Comparison of ENCODE assay signal across 7 mouse cellular contexts in the genomic region with DNA sequence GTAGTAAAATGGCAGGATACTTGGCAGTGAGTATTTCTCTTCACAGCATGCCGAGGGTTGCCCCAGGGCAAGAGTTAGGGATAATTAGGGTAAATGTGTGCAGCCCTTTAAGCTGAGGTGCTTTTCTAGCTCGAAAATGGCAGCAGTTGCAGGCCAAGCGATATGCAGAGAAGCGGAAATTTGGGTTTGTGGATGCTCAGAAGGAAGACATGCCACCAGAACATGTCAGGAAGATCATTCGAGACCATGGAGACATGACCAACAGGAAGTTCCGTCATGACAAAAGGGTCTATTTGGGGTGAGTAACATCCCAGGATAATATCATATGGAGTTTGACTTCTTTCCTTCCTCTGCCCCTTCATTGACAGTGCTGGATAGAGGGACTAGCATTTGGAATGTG. TPM values are rescaled to one million over a fixed set of nuclear protein-coding genes. Genes with fewer than 3 reads are reported as not detected.
A peak's percentile ranks its signal among the peaks of the same experiment; 100 is the strongest.
DNase-seq lines count a peak whose midpoint lies in the region; ATAC-seq and TF ChIP-seq lines count a peak whose summit lies in the region.

No protein-coding gene starts in this region.

- no peaks in the 10 kb centered on the region for H3K9me3 ChIP-seq in megakaryocyte, embryonic 14.5 days
- no peaks in the 10 kb centered on the region for H3K9me3 ChIP-seq in limb, embryonic 12.5 days
- H3K9me3 ChIP-seq in stomach, embryonic 15.5 days = no peaks in the 10 kb centered on the region

- TF ChIP-seq CTCF in embryonic fibroblast, embryonic 13.5 days (IDR thresholded peaks at IDR 0.05; ENCODE audit: borderline replicate concordance, insufficient read depth, low read length) = no peak

- no peak for DNase-seq in gastrocnemius, postnatal 10 days

- H3K36me3 ChIP-seq in megakaryocyte, embryonic 14.5 days (replicated peaks; ENCODE audit: low read length) = peaks cover 45% of the 10 kb centered on the region
- peaks cover 36% of the 10 kb centered on the region for H3K36me3 ChIP-seq in limb, embryonic 12.5 days
- H3K36me3 ChIP-seq in stomach, embryonic 15.5 days = peaks cover 28% of the 10 kb centered on the region

- 40% methylated on average over 6 of the region's 6 CpGs for WGBS in limb, embryonic 12.5 days
- 36% methylated on average over 6 of the region's 6 CpGs for WGBS in stomach, embryonic 15.5 days

- H3K27ac ChIP-seq in embryonic fibroblast, embryonic 13.5 days (ENCODE audit: insufficient read depth, low read length) = no peak overlapping the region
- H3K27ac ChIP-seq in limb, embryonic 12.5 days = no peak overlapping the region
- H3K27ac ChIP-seq in stomach, embryonic 15.5 days = 0 out of 2 replicates have a peak overlapping the region, but pooled peaks have one; percentile 74

- TF ChIP-seq POLR2A in embryonic fibroblast, embryonic 13.5 days (IDR thresholded peaks at IDR 0.05; ENCODE audit: low read depth, low read length) = no peak

- ATAC-seq in megakaryocyte, adult 5-6 weeks (ENCODE audit: poor library complexity, severe bottlenecking) = no peak
- ATAC-seq in limb, embryonic 12.5 days (ENCODE audit: insufficient number of reproducible peaks, insufficient read depth, low FRiP score, low TSS enrichment, low read depth) = no peak
- ATAC-seq in stomach, embryonic 15.5 days (ENCODE audit: insufficient read depth, low FRiP score, low read depth) = no peak
- ATAC-seq in monocyte, adult 5-6 weeks (replicated peaks; ENCODE audit: insufficient number of reproducible peaks, low FRiP score, low TSS enrichment, poor library complexity, severe bottlenecking) = no peak

- no peaks in the 10 kb centered on the region for H3K27me3 ChIP-seq in megakaryocyte, embryonic 14.5 days (replicated peaks)
- H3K27me3 ChIP-seq in limb, embryonic 12.5 days = no peaks in the 10 kb centered on the region; the same call in 1 of the 2 replicates
- no peaks in the 10 kb centered on the region for H3K27me3 ChIP-seq in stomach, embryonic 15.5 days (replicated peaks)

- H3K4me2 ChIP-seq in limb, embryonic 12.5 days = peak overlapping the region; percentile 93
- peak overlapping the region; percentile 91 for H3K4me2 ChIP-seq in stomach, embryonic 15.5 days

- H3K4me3 ChIP-seq in megakaryocyte, embryonic 14.5 days (replicated peaks) = peak overlapping the region; percentile 98
- peak overlapping the region; percentile 93 for H3K4me3 ChIP-seq in embryonic fibroblast, embryonic 13.5 days (ENCODE audit: insufficient read depth, low read length)
- peak overlapping the region; percentile 97 for H3K4me3 ChIP-seq in limb, embryonic 12.5 days (replicated peaks)
- peak overlapping the region; percentile 75 for H3K4me3 ChIP-seq in stomach, embryonic 15.5 days (replicated peaks)

- H3K9ac ChIP-seq in limb, embryonic 12.5 days (replicated peaks) = peak overlapping the region; percentile 97
- peak overlapping the region; percentile 70 for H3K9ac ChIP-seq in stomach, embryonic 15.5 days

- peaks cover 28% of the 10 kb centered on the region for H3K4me1 ChIP-seq in megakaryocyte, embryonic 14.5 days
- H3K4me1 ChIP-seq in embryonic fibroblast, embryonic 13.5 days (ENCODE audit: control insufficient read depth, insufficient read depth, low read length) = peaks cover 3% of the 10 kb centered on the region
- H3K4me1 ChIP-seq in limb, embryonic 12.5 days (replicated peaks) = peaks cover 15% of the 10 kb centered on the region
- peaks cover 7% of the 10 kb centered on the region for H3K4me1 ChIP-seq in stomach, embryonic 15.5 days

RNA-seq across cellular contexts. Expression of a gene that starts 0.9 kb away (rescaled TPM):
- 18.1 and 35.1 TPM in 2 replicates for polyA plus RNA-seq in megakaryocyte, embryonic 14.5 days (2012; ENCODE audit: insufficient read depth, low replicate concordance)
- 91.3 and 102 TPM in 2 replicates for total RNA-seq in megakaryocyte, adult 5-6 weeks (2015)
- total RNA-seq in megakaryocyte, adult 5-6 weeks (2017) = 69.3 and 90.7 TPM in 2 replicates
- polyA plus RNA-seq in embryonic fibroblast, embryonic 13.5 days (2011; ENCODE audit: insufficient read length, low read depth, missing spikeins) = 127 and 132 TPM in 2 replicates
- 79.6 and 83.0 TPM in 2 replicates for polyA plus RNA-seq in limb, embryonic 12.5 days (2016; fragmentation: Nextera tagmentation; extraction: Ambion mirVana)
- polyA plus RNA-seq in stomach, embryonic 15.5 days (2015; fragmentation: Nextera tagmentation; extraction: Ambion mirVana) = 49.9 and 58.6 TPM in 2 replicates
- 65.5 to 114 TPM (median 72.0 TPM) in 3 replicates for total RNA-seq in monocyte, adult 5-6 weeks (2017)
- 10 to 100 TPM; 77.6 to 83.7 TPM for total RNA-seq in gastrocnemius, postnatal 10 days (2021)

RNA-seq across cellular contexts. Expression of a gene that starts 22.4 kb away (rescaled TPM):
- polyA plus RNA-seq in megakaryocyte, embryonic 14.5 days (2012; ENCODE audit: insufficient read depth, low replicate concordance) = 4.2 and 9.5 TPM in 2 replicates
- 0.98 and 1.2 TPM in 2 replicates for total RNA-seq in megakaryocyte, adult 5-6 weeks (2015)
- total RNA-seq in megakaryocyte, adult 5-6 weeks (2017) = 0.55 and 1.8 TPM in 2 replicates
- polyA plus RNA-seq in embryonic fibroblast, embryonic 13.5 days (2011; ENCODE audit: insufficient read length, low read depth, missing spikeins) = 1.7 TPM in 2 replicates
- 0.26 and 0.67 TPM in 2 replicates for polyA plus RNA-seq in limb, embryonic 12.5 days (2016; fragmentation: Nextera tagmentation; extraction: Ambion mirVana)
- 1.0 and 1.1 TPM in 2 replicates for polyA plus RNA-seq in stomach, embryonic 15.5 days (2015; fragmentation: Nextera tagmentation; extraction: Ambion mirVana)
- total RNA-seq in monocyte, adult 5-6 weeks (2017) = 3.7 to 7.0 TPM (median 4.9 TPM) in 3 replicates
- 10 to 100 TPM; 25.5 to 32.6 TPM for total RNA-seq in gastrocnemius, postnatal 10 days (2021)

RNA-seq across cellular contexts. Expression of a gene that starts 25.8 kb away (rescaled TPM):
- 27.4 and 42.5 TPM in 2 replicates for polyA plus RNA-seq in megakaryocyte, embryonic 14.5 days (2012; ENCODE audit: insufficient read depth, low replicate concordance)
- 0.41 and 1.1 TPM in 2 replicates for total RNA-seq in megakaryocyte, adult 5-6 weeks (2015)
- 0.66 and 0.85 TPM in 2 replicates for total RNA-seq in megakaryocyte, adult 5-6 weeks (2017)
- 0.25 TPM in 1 of 2 replicates, not detected in the other for polyA plus RNA-seq in embryonic fibroblast, embryonic 13.5 days (2011; ENCODE audit: insufficient read length, low read depth, missing spikeins)
- 5.4 and 6.0 TPM in 2 replicates for polyA plus RNA-seq in limb, embryonic 12.5 days (2016; fragmentation: Nextera tagmentation; extraction: Ambion mirVana)
- polyA plus RNA-seq in stomach, embryonic 15.5 days (2015; fragmentation: Nextera tagmentation; extraction: Ambion mirVana) = 6.3 and 7.1 TPM in 2 replicates
- total RNA-seq in monocyte, adult 5-6 weeks (2017) = 1.6 TPM in 2 of 3 replicates, not detected in the other
- 10 to 100 TPM in 1 of 2 experiments, 1 to 10 TPM in 1; 7.9 to 10.0 TPM for total RNA-seq in gastrocnemius, postnatal 10 days (2021)

RNA-seq across cellular contexts. Expression of a gene that starts 26.0 kb away (rescaled TPM):
- polyA plus RNA-seq in megakaryocyte, embryonic 14.5 days (2012; ENCODE audit: insufficient read depth, low replicate concordance) = 1.7 TPM in 1 of 2 replicates, not detected in the other
- total RNA-seq in megakaryocyte, adult 5-6 weeks (2015) = 3.1 and 7.8 TPM in 2 replicates
- total RNA-seq in megakaryocyte, adult 5-6 weeks (2017) = 4.6 and 5.4 TPM in 2 replicates
- polyA plus RNA-seq in embryonic fibroblast, embryonic 13.5 days (2011; ENCODE audit: insufficient read length, low read depth, missing spikeins) = 11.2 and 11.4 TPM in 2 replicates
- polyA plus RNA-seq in limb, embryonic 12.5 days (2016; fragmentation: Nextera tagmentation; extraction: Ambion mirVana) = 15.6 and 17.5 TPM in 2 replicates
- 19.7 and 22.3 TPM in 2 replicates for polyA plus RNA-seq in stomach, embryonic 15.5 days (2015; fragmentation: Nextera tagmentation; extraction: Ambion mirVana)
- total RNA-seq in monocyte, adult 5-6 weeks (2017) = 1.0 to 8.1 TPM (median 1.3 TPM) in 3 replicates
- 10 to 100 TPM; 13.5 to 14.9 TPM for total RNA-seq in gastrocnemius, postnatal 10 days (2021)

RNA-seq across cellular contexts. Expression of a gene that starts 33.0 kb away (rescaled TPM):
- 10.8 and 12.0 TPM in 2 replicates for polyA plus RNA-seq in megakaryocyte, embryonic 14.5 days (2012; ENCODE audit: insufficient read depth, low replicate concordance)
- total RNA-seq in megakaryocyte, adult 5-6 weeks (2015) = 11.1 and 11.9 TPM in 2 replicates
- 9.3 and 11.8 TPM in 2 replicates for total RNA-seq in megakaryocyte, adult 5-6 weeks (2017)
- polyA plus RNA-seq in embryonic fibroblast, embryonic 13.5 days (2011; ENCODE audit: insufficient read length, low read depth, missing spikeins) = 9.5 and 17.3 TPM in 2 replicates
- polyA plus RNA-seq in limb, embryonic 12.5 days (2016; fragmentation: Nextera tagmentation; extraction: Ambion mirVana) = 6.8 and 7.1 TPM in 2 replicates
- 6.0 and 6.4 TPM in 2 replicates for polyA plus RNA-seq in stomach, embryonic 15.5 days (2015; fragmentation: Nextera tagmentation; extraction: Ambion mirVana)
- total RNA-seq in monocyte, adult 5-6 weeks (2017) = 15.9 to 17.9 TPM (median 16.5 TPM) in 3 replicates
- 1 to 10 TPM; 7.2 to 7.9 TPM for total RNA-seq in gastrocnemius, postnatal 10 days (2021)
